Mouse (Mus musculus) urinary bladder, adult 2 months (tissue): ENCODE data around the gene Plekha8. TPM values are rescaled to one million over a fixed set of nuclear protein-coding genes. Genes with fewer than 3 reads are reported as not detected.

ENCODE experiments used
- DNase-seq: peaks from one replicate; pipeline ENCODE4 v3.0.0; 2022; ENCODE audit warnings: low spot score
- polyA plus RNA-seq: library from polyadenylated mRNA; depleted of rRNA; stranded (reverse); fragments of >200 nt; gene quantifications from 2 replicates; pipeline ENCODE4 v1.2.3, GENCODE M21; 2012; rRNA removed

Plekha8 gene
- polyA plus RNA-seq, result 4.9 and 5.6 TPM in 2 replicates

DNA sequence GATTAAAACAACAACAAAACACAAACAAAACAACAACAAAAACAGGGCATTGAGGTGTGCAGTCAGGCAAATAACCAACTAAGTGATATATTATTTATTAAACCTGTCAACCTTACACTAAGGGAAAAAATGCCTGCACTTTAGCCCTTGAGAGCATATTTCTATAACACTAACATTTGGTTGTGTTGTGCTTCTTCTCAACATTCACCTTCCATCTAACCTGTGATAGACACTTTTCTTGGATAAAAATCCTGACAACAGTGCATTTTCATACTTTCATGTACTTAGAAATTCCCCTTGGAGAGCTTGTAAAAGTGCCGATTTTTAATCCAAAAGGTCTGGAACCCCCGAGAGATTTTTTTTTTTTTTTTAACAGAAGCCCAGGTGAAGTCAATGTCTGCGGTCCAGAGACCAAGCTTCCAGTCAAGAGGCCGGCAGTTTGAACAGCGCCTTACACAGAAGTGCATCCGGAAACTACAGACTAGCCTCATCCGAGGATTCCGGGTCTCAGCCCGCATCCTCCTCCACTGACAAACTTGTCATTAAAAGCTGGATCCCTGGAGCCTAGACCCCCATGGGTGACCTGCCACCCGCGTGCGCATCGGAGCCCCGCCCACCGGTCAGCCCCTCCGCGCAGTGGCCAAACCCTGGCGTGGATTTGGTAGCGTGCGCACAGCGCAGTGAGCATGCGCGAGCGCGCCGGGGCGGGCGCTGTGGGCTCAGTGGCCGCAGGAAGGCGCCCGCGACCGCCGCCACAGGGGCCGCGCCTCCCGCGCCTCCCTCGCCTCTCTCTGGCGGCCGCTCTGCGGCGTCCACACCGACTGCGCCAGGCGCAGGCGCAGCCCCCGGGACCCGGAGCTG, at the start of gene Plekha8:
Plekha8 (plus strand) TSS at position 643 of the 861 bp plus-strand sequence.
- peak; percentile 88 for DNase-seq

DNA sequence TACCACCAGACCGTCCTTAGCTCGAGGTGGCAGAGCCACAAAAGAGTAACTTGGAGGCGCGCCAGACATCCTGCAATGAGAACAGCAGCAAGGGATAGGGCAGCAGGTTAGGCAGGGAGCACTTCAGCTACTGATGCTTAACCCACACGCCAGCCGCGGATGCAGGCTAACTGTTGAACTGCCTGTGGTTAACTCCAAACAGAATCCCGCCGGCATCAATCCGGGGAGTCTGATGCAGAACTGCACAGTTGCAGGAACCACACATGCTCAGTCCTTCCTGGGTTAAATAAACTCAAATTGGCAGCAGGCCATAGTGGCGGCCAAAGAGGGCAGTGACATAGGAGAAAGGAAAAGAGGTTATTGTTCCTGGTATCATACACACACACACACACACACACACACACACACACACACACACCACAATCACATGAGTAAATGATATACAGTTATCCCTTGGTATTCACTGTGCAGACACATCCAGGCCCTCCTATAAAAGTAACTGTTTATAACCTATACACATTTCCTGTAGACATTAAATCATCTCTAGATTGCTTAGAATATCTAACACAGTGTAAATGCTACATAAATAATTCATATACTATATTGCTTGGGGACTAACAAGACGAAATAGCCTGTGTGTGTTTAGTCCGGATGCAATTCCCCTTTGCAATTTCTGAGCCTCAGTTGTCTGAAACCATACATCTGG, 46.4 kb upstream of the Plekha8 start:
- DNase-seq, result no peak

DNA sequence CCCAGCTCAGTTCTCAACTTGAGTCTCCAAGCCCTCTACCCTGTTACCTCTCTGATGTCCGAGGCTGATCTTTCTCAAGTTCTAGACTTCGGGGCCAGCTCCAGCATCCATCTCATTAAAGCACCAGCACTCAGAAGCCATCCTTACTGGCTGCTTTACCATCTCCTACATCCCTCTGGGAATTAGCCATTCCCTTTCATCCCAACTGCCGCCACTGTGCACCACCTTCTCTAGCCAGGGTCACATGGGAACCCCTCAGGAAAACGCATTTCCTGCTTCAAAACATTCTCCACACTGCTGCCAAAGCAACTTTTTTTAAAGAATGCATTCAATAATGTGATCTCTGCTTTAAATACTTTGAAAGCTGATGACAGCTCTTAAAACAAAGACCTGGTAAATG, 45.6 kb upstream of the Plekha8 start:
- DNase-seq, result no peak

DNA sequence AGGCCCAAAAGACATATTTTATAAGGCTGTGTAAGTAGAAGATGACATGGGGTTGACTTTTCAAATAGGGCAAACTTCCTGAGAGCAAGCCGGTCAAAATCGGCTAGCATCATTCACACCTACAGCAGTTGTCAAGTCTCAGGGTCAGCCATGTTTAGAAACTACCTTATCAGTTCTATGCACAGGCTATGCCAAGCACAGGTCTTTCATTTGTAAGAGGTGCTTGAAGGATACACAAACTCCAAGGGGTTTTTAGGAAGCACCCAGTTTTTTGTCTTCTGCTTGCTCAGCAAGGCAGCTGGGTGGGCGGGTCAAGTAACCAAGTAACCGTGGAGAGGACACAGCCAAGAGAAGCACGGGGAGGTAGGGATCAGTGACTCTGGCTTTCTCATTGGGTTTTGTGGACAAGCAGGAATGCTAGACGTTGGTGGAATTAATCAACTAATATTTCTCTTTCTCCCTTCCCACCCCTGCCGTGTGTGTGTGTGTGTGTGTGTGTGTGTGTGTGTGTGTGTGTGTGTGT, 44.0 kb upstream of the Plekha8 start:
- DNase-seq, result no peak

DNA sequence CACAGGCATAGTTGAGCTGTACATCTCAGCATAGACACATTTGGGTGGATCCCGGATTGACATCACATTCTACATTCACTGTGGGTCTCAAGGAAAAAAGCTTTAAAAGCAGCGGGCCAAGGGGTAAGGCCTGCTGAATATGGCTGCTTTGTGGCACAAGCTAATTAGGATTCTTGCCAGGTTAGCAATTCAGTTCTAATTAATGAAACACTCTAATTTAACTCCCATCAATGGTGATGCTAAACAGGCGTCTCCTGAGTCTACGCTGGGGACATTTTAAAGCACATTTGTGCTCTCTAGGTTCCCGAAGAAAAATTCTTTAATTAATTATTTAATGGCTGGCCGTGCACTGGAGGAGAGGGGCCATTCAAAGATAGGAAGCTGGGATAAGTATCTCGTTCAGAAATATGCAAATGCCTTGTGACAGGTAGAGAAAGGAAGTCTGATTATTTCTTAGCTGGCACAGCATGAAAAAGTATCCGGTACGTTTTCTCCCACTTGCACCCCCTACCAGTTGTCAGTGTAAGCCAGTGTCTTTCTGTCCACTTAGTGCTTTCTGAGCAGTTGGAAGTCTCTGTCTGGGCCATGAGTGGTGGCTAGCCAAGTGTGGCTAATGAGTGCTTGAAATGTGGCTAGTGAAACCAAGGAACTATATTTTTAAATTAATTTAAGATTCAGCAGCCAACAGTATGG, 42.0 kb upstream of the Plekha8 start:
- DNase-seq, result no peak

DNA sequence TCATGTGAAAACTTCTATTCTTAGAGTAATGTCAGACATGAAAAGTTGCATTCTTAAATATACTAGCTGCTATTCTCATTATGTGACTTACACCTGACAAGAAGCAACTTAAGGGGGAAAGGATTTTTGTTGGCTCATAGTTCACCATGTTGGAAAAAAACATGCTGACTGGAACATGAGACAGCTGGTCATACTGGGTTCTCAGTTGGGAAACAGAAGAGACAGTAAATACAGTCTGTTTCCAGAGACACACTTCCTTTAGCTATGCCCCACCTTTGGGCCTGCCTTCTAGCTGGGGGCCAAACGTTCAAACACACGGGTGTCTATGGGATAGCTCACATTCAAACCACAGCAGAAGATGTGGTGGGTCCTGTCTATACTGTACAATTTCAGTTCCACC, 41.3 kb upstream of the Plekha8 start:
- DNase-seq, result no peak

DNA sequence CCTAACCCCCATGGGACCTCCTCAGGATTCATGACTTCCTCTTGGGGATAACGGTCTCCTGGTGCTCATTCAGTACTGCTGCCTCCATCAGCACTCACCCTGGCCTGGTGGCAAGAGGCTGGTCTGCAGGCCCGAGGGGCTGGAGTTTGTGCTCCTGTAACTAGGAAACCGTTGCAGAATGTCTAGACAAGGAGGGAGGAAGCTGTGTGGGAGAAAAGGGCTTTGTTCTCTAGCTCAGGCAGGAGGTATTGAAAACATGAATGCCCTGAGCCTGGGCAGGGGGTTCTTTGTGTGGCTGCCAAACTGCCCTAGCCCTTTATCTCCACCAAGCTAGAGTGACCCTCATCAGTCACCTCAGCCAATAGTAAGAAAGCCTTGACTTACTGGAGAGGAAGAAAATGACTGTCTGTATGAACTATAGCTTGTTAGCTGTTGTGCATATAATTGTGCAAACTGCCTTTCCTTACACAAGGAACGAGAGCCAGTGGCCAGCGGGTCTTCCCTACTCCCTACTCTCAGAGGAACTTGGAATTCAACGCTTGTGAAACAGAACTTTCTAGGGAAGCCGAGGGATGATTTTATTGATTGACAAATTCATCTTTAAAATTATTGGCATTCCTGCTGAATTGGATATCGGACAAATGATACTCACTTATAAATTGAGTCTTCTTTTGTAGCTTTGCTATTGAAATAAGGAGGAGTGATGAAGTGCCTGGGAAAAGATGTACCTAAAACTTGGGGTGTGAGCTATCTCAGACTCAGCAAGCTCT, 40.4 kb upstream of the Plekha8 start:
- no peak for DNase-seq

DNA sequence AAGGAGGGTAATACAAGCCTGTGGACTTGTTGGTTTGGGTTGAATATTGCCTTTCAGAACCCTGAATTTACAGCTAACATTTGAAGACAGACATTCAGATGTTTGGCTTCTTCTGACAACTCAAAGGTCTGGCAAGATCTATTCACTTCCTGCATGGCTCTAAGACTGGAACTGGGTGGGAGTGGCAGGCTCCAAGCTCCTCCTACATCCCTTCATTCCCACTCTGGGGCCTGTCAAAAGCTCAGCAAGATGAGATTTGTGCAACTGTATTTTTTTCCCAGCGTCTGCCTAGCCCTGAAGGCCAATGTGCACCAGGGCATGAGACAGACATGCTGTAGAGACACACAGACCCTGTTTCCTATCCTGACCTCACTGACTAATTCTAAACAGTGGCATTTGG, 39.1 kb upstream of the Plekha8 start:
- no peak for DNase-seq

DNA sequence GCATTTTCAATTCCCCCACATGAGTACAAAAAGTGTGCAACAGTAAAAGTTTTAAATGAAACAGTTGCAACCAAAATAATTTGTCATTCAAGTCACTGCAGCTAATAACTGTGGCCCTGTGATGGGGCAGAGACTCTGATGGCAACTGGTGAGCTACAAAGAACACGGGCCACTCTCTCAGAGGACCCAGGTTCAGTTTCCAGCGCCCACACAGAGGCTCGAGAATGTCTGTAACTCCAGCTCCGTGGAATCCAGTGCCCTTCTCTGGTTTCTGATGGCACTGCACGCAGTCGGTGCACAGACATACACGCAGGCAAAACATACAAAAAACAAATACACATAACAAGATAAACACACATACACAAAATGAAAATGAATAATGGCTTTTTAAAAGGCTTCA, 37.2 kb upstream of the Plekha8 start:
- DNase-seq, result no peak

DNA sequence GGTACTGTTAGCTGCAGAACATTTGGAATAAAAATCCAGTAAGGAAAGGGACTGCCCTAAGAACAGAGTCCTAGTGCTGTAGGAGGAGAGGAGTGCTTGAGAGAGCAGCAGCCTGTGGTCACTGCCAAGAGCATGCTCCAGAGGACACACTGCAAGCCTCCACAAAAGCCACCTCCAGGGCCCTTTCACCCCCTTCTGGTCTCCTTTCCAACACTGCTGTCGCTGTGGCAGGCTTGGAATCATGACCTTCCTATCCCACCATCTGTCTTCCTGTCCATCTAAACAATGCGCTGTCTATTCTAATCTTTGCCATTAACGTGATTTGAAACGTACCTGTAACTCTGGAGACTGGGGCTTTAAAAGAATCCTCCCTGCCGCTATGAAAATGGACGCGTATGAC, 36.4 kb upstream of the Plekha8 start:
- no peak for DNase-seq

DNA sequence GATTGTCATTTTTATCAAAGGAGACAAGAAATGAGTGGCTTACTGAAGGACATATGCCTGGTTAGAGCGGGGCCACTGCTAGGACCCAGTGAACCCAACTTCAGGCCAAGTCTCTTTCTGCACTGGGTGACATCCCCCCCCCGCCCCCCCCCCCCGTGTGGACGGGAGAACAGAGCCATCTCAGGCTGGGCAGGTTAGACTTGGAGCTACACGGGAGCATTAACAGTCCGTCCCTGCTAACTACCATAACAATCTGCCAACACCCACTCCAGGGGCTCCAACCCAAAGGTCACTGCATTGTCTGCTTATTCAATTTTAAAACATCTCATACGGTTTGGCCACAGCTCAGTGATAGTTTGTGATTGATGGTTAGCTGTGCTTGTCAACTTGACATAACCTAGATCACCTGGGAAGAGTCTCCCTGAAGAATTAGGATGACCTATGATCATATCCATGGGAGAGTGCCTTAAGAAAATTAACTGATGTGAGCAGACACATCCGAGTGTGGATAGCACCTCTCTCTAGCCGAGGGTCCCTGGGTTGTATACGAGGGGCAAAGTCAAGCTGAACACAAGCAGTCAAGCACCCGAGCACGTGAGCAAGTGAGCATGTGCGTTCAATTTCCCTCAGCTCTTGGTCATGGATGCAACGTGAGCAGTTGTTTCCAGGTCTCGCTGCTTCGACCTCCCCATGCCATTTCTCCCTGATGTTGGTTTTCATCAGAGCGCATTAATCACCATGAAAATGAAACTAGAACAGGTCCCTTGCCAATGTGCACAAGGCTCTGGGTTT, 32.7 kb upstream of the Plekha8 start:
- no peak for DNase-seq

DNA sequence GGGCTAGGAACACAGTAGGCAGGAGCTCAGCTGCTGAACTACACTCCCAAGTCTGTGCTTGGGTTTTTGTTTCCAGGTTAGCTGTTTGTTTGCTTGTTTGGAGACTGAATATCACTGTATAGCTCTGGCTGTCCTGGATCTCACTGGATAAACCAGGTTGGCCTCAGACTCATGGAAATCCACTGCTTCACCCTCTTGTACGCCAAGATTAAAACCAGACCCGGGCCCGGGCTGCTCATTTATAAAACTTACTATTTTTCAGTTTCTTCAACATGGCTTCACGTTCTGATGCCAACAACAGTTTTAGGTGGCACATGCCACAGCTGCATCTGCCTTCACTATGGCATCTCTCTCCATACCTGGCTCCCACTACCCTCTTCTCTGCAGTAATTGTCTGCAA, 31.4 kb upstream of the Plekha8 start:
- DNase-seq, result no peak

DNA sequence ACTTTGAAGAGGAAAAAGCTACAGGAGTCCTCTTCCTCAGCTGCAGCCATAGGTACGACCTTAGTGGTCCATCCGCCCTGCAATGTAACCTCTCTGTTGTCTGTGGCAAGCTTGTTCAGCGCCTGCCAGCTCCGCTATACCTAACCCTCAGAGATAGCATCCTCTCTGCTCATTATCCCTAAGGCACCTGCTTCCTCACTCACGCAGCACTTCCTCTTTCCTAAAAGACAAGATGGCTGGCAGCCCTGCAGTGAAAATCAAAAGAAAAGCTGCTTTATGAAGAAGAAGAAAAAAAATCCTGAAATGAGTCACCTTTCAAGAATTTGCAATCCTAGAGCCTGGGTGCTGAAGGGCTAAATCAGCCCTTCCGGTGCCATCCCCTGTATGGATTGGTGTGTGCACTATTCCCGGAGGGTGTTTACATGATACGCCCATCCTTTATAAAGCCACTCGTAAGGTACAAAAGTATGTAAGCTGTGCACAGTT, 30.4 kb upstream of the Plekha8 start:
- no peak for DNase-seq

DNA sequence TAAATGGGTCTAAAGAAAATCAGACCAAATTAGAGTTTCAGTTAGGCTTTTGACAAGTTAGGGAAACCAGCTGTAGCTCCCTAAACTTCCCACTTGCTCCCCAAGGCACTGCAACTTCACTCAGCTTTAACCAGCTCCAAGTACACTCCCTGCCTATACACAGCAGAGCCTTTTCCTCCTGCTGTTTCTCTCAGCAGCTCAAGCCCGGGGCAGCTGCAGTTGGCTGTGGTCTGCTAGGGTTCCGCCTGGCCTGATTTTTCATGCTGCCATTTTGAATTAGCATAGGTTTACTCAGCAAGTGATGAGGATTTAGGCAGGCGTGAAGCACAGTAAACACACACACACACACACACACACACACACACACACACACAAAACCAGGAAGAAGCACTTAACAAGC, 29.9 kb upstream of the Plekha8 start:
- no peak for DNase-seq

DNA sequence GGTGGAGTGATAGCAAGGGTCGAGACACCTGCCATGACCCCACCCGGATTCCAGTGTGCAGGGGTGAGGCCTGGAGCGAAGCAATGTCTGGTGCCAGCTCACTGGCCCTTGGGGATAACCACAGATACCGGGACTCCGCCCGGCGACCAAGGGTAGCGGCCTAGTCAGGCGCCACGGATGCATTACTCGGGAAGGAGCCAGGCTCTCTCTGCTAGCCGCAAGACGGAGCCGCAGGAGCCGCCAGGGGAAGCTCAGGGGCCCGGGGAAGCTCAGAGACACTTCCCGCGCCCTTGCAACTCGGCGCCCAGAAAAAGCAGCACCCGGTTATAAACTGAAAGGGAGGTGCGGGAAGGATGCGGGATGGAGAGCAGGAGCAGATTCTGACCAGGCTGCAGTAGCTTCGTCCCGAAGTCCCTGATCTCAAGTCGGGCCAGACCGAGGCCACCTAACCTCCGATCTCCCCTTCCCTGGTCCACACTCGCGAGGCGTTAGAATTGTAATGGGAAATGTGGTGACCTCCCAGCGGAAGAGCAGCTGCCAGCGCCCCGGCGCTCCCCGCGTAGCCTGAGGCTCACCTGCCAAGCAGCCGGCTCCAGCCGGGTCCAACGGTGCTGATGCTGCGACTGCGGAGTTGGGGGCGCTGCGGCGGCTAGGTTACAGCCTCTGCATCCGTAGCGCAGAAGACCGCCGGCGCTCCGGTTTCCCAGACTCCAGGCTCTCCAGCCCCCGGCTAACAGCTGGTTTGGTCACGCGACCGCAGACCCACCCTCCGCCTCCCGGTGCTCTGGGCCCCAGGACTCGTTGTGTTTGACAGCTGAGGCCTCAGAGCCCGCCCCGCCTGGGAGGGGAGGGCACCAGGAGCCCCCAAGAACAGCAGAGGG, 29.0 kb upstream of the Plekha8 start, which contains the start of gene Scrn1:
Scrn1 (minus strand) TSS at position 825 of the 881 bp plus-strand sequence.
- DNase-seq, result peak; percentile 29

DNA sequence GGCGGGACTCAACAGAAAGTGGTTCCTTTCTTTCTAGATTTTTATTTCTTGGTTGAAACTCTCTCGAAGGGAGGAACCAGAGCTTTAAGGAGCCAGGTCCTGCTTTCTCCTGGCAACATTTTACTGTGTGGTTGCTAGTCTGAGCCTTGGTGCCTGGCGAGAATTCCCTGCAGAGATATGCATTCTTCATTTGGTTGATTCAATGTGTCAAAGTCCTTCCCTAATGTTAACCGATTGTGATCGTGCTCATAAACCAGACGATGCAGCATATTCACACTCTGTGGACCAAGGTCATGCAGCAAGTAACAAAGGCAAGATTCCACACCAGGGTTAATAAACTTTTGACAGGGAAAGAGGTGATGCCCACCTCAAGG, 28.4 kb upstream of the Plekha8 start:
- no peak for DNase-seq

DNA sequence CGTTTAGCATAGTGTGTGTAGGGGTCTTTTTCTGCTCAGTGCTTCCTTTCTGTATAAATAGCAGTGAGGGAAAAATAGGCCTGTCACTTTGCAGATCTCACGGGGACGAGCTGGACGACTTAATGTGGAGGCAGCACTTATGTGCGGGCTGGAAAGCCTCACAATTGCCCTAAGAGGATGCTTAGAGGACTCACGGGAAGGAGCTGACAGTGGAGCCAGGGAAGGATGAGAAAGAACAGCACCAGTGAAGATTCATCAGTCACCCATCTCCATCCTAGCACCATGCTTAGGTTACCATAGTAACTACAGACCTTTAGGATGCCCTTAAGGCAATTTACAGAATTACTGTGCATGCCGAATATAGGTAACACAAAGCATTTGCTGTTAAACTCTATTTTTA, 25.1 kb upstream of the Plekha8 start:
- DNase-seq, result no peak

DNA sequence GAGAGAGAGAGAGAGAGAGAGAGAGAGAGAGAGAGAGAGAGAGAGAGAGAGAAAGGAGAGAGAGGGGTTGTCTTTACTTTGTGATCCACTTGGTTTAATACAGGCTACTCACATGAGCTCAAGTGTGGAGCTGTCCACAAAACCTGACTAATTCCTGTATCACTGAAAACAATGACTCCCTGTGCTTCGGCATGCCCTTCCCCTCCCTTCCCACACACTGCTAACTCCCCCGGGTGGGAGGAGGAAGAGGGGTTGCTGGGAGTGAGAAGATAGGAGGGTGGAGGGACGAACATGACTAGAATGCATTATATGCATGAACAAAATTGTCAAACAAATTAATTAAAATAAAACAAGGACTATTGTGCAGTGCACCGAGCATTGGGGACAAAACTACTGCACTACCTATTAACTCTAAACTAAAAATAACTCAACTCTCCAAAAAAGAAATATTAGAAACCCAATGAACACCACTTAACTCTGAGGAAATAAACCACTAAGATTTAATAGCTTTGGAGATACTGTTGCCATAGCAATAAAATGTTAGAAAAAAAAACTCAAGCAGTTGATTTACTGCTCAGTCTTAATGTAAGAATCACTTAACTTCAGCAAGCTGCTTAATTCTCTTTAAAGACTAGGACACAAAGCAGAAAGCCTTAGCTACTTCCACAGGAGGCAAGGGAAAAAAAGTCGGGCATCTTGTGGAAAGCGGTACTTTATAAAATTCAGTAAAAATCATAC, 21.5 kb upstream of the Plekha8 start:
- DNase-seq, result no peak

DNA sequence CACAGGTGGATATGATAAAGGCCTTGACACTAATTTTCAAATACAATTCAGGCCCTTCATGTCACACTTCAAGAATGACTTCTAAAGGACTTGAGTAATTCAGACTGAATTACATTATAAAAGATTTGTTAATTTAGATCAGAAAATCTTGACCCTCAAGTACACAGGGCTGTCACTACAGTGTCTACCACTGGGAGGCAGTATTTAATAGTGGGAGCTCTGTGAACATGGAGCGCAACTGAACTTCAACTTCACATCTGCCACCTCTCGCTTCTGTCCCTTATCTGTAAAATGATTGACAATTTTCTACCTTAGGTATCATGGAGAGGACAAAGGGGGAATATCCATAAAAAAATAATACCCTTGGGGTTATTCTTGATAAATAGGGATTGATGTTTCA, 8.7 kb upstream of the Plekha8 start:
- no peak for DNase-seq
